Mouse (Mus musculus): Measurements from ENCODE around the gene Hvcn1.

GRCm38 (mm10) chr5:122268858-122269604 lies 62.4 kb downstream of the Hvcn1 start:
- TF ChIP-seq CTCF (IDR thresholded peaks at IDR 0.05; ENCODE audit: extremely low read depth, insufficient read depth, insufficient read length, insufficient replicate concordance) (no peak), POLR2A (IDR thresholded peaks at IDR 0.05; ENCODE audit: low read depth, low read length) (no peak)
